Mouse (Mus musculus) retina, postnatal 7 days (tissue): Measurements from ENCODE around the gene Cdkn2c.

Experiments
- DNase-seq: peaks from one replicate; pipeline ENCODE4 v3.0.0-alpha.2; 2012; ENCODE audit warnings: low read depth, low spot score

Cdkn2c gene

GRCm38 (mm10) chr4:109657021-109657850 lies 9.8 kb downstream of the Cdkn2c start:
- DNase-seq, result no peak

- DNase-seq, result no peak
Measured at GRCm38 (mm10) chr4:109656301-109656700, 10.7 kb downstream of the Cdkn2c start.

GRCm38 (mm10) chr4:109655738-109656137 lies 11.3 kb downstream of the Cdkn2c start:
- no peak for DNase-seq

- no peak for DNase-seq
Measured at GRCm38 (mm10) chr4:109654701-109655100, 12.3 kb downstream of the Cdkn2c start.

GRCm38 (mm10) chr4:109653251-109653650 lies 13.7 kb downstream of the Cdkn2c start:
- DNase-seq, result no peak

GRCm38 (mm10) chr4:109649331-109649730 lies 17.7 kb downstream of the Cdkn2c start:
- DNase-seq, result no peak

- DNase-seq, result no peak
Measured at GRCm38 (mm10) chr4:109647281-109647680, 19.7 kb downstream of the Cdkn2c start.

- DNase-seq, result no peak
Measured at GRCm38 (mm10) chr4:109641451-109641850, 25.5 kb downstream of the Cdkn2c start.

- no peak for DNase-seq
Measured at GRCm38 (mm10) chr4:109640141-109640540, 26.8 kb downstream of the Cdkn2c start.

- DNase-seq, result no peak
Measured at GRCm38 (mm10) chr4:109639356-109639755, 27.6 kb downstream of the Cdkn2c start.

GRCm38 (mm10) chr4:109634971-109635370 lies 32.0 kb downstream of the Cdkn2c start:
- no peak for DNase-seq

GRCm38 (mm10) chr4:109631029-109631428 lies 36.0 kb downstream of the Cdkn2c start:
- DNase-seq, result no peak

- DNase-seq, result no peak
Measured at GRCm38 (mm10) chr4:109630215-109630614, 36.8 kb downstream of the Cdkn2c start.

- DNase-seq, result no peak
Measured at GRCm38 (mm10) chr4:109612596-109612995, 54.4 kb downstream of the Cdkn2c start.
